Mouse (Mus musculus) layer of hippocampus, adult 11-12 months (tissue): Measurements from ENCODE around the gene Hecw2.

Source experiments
- DNase-seq: peaks from one replicate; pipeline ENCODE4 v3.0.0; 2022; ENCODE audit warnings: low spot score

The Hecw2 gene

GRCm38 (mm10) chr1:53894299-53894698 is 300.7 kb downstream of the Hecw2 start:
- DNase-seq, result no peak

- no peak for DNase-seq
These were observed 304.6 kb downstream of the Hecw2 start for GRCm38 (mm10) chr1:53890380-53890779.

- DNase-seq, result no peak
These were observed 305.2 kb downstream of the Hecw2 start for GRCm38 (mm10) chr1:53889806-53890205.

- DNase-seq, result no peak
These were observed 312.5 kb downstream of the Hecw2 start for GRCm38 (mm10) chr1:53882480-53882879.

- no peak for DNase-seq
These were observed 319.0 kb downstream of the Hecw2 start for GRCm38 (mm10) chr1:53875919-53876318.

- DNase-seq, result no peak
These were observed 327.7 kb downstream of the Hecw2 start for GRCm38 (mm10) chr1:53867316-53867715.

- DNase-seq, result no peak
These were observed 328.5 kb downstream of the Hecw2 start for GRCm38 (mm10) chr1:53866374-53866902.

- no peak for DNase-seq
These were observed 330.9 kb downstream of the Hecw2 start for GRCm38 (mm10) chr1:53864046-53864445.

- no peak for DNase-seq
These were observed 334.4 kb downstream of the Hecw2 start for GRCm38 (mm10) chr1:53860611-53861010.

GRCm38 (mm10) chr1:53859175-53859574 is 335.8 kb downstream of the Hecw2 start:
- DNase-seq, result no peak

- DNase-seq, result no peak
These were observed 338.4 kb downstream of the Hecw2 start for GRCm38 (mm10) chr1:53856501-53857103.

GRCm38 (mm10) chr1:53855732-53856131 is 339.2 kb downstream of the Hecw2 start:
- no peak for DNase-seq

- DNase-seq, result no peak
These were observed 342.8 kb downstream of the Hecw2 start for GRCm38 (mm10) chr1:53852086-53852610.

- peak; percentile 31 for DNase-seq
These were observed 343.6 kb downstream of the Hecw2 start for GRCm38 (mm10) chr1:53851334-53851733.

- DNase-seq, result no peak
These were observed 344.1 kb downstream of the Hecw2 start for GRCm38 (mm10) chr1:53850891-53851290.

- no peak for DNase-seq
These were observed 348.2 kb downstream of the Hecw2 start for GRCm38 (mm10) chr1:53846665-53847237.

GRCm38 (mm10) chr1:53845854-53846253 is 349.1 kb downstream of the Hecw2 start:
- no peak for DNase-seq

GRCm38 (mm10) chr1:53844914-53845612 is 349.9 kb downstream of the Hecw2 start:
- DNase-seq, result no peak

GRCm38 (mm10) chr1:53844122-53844913 is 350.6 kb downstream of the Hecw2 start:
- no peak for DNase-seq

- no peak for DNase-seq
These were observed 351.9 kb downstream of the Hecw2 start for GRCm38 (mm10) chr1:53843051-53843450.

- DNase-seq, result no peak
These were observed 353.9 kb downstream of the Hecw2 start for GRCm38 (mm10) chr1:53841080-53841479.

- DNase-seq, result no peak
These were observed 355.6 kb downstream of the Hecw2 start for GRCm38 (mm10) chr1:53839392-53839791.
